Mouse (Mus musculus) heart, postnatal 4 days (tissue): ENCODE data around the gene Vps54. TPM values are rescaled to one million over a fixed set of nuclear protein-coding genes. Genes with fewer than 3 reads are reported as not detected.
A peak's percentile ranks its signal among the peaks of the same experiment; 100 is the strongest.
"Not testable (repeated sequence)": the region's sequence is repeated elsewhere in the genome, so short reads cannot be mapped to it uniquely, and the experiment has no call there.

ENCODE experiments used
- DNase-seq: peaks from one replicate; pipeline ENCODE4 v3.0.0; 2021
- total RNA-seq, 2 experiments: library from RNA; stranded (reverse); gene quantifications; 2 replicates each; pipeline ENCODE4 v1.2.3; 2021

Gene Vps54
- total RNA-seq, 2 experiments from 2014 or later: 26.2 to 27.1 TPM

- no peak for DNase-seq
Measured at GRCm38 (mm10) chr11:21247203-21247865, 8.3 kb downstream of the Vps54 start.

- no peak for DNase-seq
Measured at GRCm38 (mm10) chr11:21247940-21248339, 8.9 kb downstream of the Vps54 start.

- no peak for DNase-seq
Measured at GRCm38 (mm10) chr11:21250366-21250765, 11.3 kb downstream of the Vps54 start.

- DNase-seq: not testable (repeated sequence)
Measured at GRCm38 (mm10) chr11:21258611-21259010, 19.5 kb downstream of the Vps54 start.

GRCm38 (mm10) chr11:21265423-21265822, 26.3 kb downstream of the Vps54 start:
- DNase-seq: no peak

GRCm38 (mm10) chr11:21276151-21276550, 37.1 kb downstream of the Vps54 start:
- no peak for DNase-seq

- DNase-seq: no peak
Measured at GRCm38 (mm10) chr11:21286391-21286790, 47.3 kb downstream of the Vps54 start.

- DNase-seq: not testable (repeated sequence)
Measured at GRCm38 (mm10) chr11:21288153-21288552, 49.1 kb downstream of the Vps54 start.

- DNase-seq: no peak
Measured at GRCm38 (mm10) chr11:21295486-21295885, 56.4 kb downstream of the Vps54 start.

- no peak for DNase-seq
Measured at GRCm38 (mm10) chr11:21303619-21304018, 64.5 kb downstream of the Vps54 start.

- DNase-seq: no peak
Measured at GRCm38 (mm10) chr11:21307078-21307668, 68.1 kb downstream of the Vps54 start.

GRCm38 (mm10) chr11:21308119-21308518, 69.0 kb downstream of the Vps54 start:
- peak; percentile 32 for DNase-seq

- no peak for DNase-seq
Measured at GRCm38 (mm10) chr11:21309516-21309915, 70.4 kb downstream of the Vps54 start.

- DNase-seq: peak; percentile 17
Measured at GRCm38 (mm10) chr11:21313922-21314657, 75.0 kb downstream of the Vps54 start.

- DNase-seq: no peak
Measured at GRCm38 (mm10) chr11:21321577-21321976, 82.5 kb downstream of the Vps54 start.

GRCm38 (mm10) chr11:21322349-21322748, 83.3 kb downstream of the Vps54 start:
- DNase-seq: no peak

GRCm38 (mm10) chr11:21325781-21326180, 86.7 kb downstream of the Vps54 start:
- DNase-seq: no peak

GRCm38 (mm10) chr11:21326770-21327169, 87.7 kb downstream of the Vps54 start:
- peak; percentile 20 for DNase-seq

- DNase-seq: no peak
Measured at GRCm38 (mm10) chr11:21327486-21327885, 88.4 kb downstream of the Vps54 start.

GRCm38 (mm10) chr11:21328141-21328540, 89.1 kb downstream of the Vps54 start:
- DNase-seq: no peak

GRCm38 (mm10) chr11:21332639-21333295, 93.7 kb downstream of the Vps54 start:
- no peak for DNase-seq

GRCm38 (mm10) chr11:21337855-21338254, 98.8 kb downstream of the Vps54 start:
- DNase-seq: no peak

GRCm38 (mm10) chr11:21339088-21339487, 100.0 kb downstream of the Vps54 start:
- no peak for DNase-seq
